Mouse (Mus musculus): Measurements from ENCODE around the gene Helq. TPM values are rescaled to one million over a fixed set of nuclear protein-coding genes. Genes with fewer than 3 reads are reported as not detected.

The Helq gene
- polyA plus RNA-seq, 1 experiment: 4.2 TPM

DNA sequence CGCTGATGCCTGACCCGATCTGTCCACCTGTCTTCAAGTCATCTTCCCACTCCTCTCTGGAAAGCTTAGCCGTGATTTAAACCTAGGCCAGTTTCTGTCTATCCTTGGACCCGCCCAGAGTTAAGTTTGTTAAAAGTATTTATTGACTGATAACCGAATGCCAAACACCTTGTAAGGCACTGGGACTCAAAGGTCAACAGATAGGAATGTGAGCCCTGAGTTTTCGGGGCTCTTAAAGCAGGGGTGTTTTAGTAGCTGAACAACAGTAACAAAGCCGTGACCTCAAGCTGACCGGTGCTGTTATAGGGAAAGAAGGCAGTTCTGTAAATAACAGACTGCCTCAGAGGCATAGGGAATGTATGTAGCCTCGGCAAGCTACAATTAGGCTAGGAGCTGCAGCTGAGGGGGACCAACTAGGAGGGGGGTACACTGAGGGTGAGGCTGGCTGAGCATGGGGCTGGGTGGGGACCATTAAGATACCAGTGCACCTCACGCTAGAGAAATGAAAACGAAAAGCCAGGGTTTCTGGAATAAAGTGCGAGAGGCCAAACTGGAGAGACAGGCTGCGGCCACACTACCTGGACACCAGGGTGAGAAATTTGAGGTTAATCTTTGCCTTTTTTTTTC lies 22.5 kb downstream of the Helq start:
- peaks cover 8% of the 10 kb centered on the region for H3K36me3 ChIP-seq (ENCODE audit: control insufficient read depth, insufficient read depth)
- no peak overlapping the region for H3K4me2 ChIP-seq (ENCODE audit: low read depth)
- TF ChIP-seq E2F4 (IDR thresholded peaks at IDR 0.05; ENCODE audit: insufficient read depth): no peak
- TF ChIP-seq REST (IDR thresholded peaks at IDR 0.05; ENCODE audit: insufficient read depth, insufficient read length): no peak
- TF ChIP-seq POLR2A (IDR thresholded peaks at IDR 0.05; ENCODE audit: insufficient read length, low read depth): no peak
- no peak for TF ChIP-seq USF1 (IDR thresholded peaks at IDR 0.05; ENCODE audit: low read depth)
- TF ChIP-seq MAX (IDR thresholded peaks at IDR 0.05; ENCODE audit: low read depth): no peak
- no peak for TF ChIP-seq TCF12 (IDR thresholded peaks at IDR 0.05; ENCODE audit: insufficient read depth, poor library complexity, severe bottlenecking)
- no peak for TF ChIP-seq CEBPB (IDR thresholded peaks at IDR 0.05; ENCODE audit: insufficient read depth, poor library complexity, severe bottlenecking)
- no peak overlapping the region for H3K4me3 ChIP-seq
- H3K27me3 ChIP-seq (ENCODE audit: control insufficient read depth, insufficient read depth, insufficient read length): no peaks in the 10 kb centered on the region
- H3K79me2 ChIP-seq (ENCODE audit: control insufficient read depth, insufficient read depth): no peaks in the 10 kb centered on the region
- no peak overlapping the region for H3ac ChIP-seq (ENCODE audit: control insufficient read depth, insufficient read length)

DNA sequence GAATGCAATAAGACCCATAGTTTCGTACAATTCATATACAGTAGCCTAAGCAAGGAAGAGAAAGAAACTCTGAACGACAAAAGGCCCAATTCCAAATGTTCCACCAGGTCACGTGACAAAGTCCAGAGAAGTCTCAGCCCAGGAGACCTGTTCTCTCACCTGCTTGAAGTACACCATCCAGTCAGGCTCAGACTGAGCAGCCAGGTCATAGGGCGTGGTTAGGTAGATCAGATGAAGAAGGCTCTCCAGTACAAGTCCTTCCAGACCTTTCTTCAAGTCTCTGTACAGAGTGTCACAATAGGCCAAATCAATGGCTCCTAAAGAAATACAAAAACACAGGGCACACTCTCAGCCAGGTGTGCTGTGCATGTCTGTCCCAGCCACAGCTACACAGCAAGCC lies 26.8 kb downstream of the Helq start:
- TF ChIP-seq REST (IDR thresholded peaks at IDR 0.05; ENCODE audit: insufficient read depth, insufficient read length) (no peak), TCF12 (IDR thresholded peaks at IDR 0.05; ENCODE audit: insufficient read depth, poor library complexity, severe bottlenecking) (no peak), MYOG (IDR thresholded peaks at IDR 0.05; ENCODE audit: control insufficient read depth in 1 of 3, insufficient read depth in 1 of 3, insufficient read length in 2 of 3, low read depth in 2 of 3) (no peak), POLR2A (IDR thresholded peaks at IDR 0.05; ENCODE audit: insufficient read length, low read depth) (no peak), SRF (IDR thresholded peaks at IDR 0.05; ENCODE audit: control insufficient read depth, insufficient read length, low read depth) (no peak), MYOD1 (IDR thresholded peaks at IDR 0.05; ENCODE audit: control insufficient read depth in 1 of 3, insufficient read length in 2 of 3, low read depth in 2 of 3) (no peak), USF1 (IDR thresholded peaks at IDR 0.05; ENCODE audit: low read depth) (no peak)
- H3K79me2 ChIP-seq (ENCODE audit: control insufficient read depth, insufficient read depth): no peaks in the 10 kb centered on the region
- H3K27me3 ChIP-seq (ENCODE audit: control insufficient read depth, insufficient read depth, insufficient read length): no peaks in the 10 kb centered on the region
- H3K4me2 ChIP-seq (ENCODE audit: low read depth): no peak overlapping the region
- H3ac ChIP-seq (ENCODE audit: control insufficient read depth, insufficient read length): no peak overlapping the region
- no peak overlapping the region for H3K4me3 ChIP-seq
- peaks cover 16% of the 10 kb centered on the region for H3K36me3 ChIP-seq (ENCODE audit: control insufficient read depth, insufficient read depth)

DNA sequence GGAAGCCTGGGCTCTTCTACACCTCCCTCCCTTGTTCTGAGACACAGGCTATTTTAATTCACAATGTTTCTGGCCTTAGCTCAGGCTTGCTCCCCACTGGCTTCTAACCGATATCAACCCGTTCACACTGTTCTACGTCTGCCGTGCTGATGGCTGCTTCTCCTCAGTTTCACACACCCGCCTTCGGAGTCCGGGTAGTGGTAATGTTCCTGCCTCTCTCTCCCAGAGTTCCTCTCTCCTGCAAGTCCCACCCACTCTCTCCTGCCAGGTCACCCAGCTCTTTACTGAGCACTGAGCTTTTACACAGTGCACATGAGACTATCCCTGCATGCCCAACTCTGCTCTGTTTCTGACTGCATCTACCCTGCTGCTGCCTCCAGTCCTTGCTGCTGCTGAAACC lies 32.4 kb downstream of the Helq start:
- H3K36me3 ChIP-seq (ENCODE audit: control insufficient read depth, insufficient read depth): peaks cover 13% of the 10 kb centered on the region
- H3K4me2 ChIP-seq (ENCODE audit: low read depth): no peak overlapping the region
- no peak overlapping the region for H3K4me3 ChIP-seq
- H3K79me2 ChIP-seq (ENCODE audit: control insufficient read depth, insufficient read depth): no peaks in the 10 kb centered on the region
- H3ac ChIP-seq (ENCODE audit: control insufficient read depth, insufficient read length): no peak overlapping the region
- H3K27me3 ChIP-seq (ENCODE audit: control insufficient read depth, insufficient read depth, insufficient read length): no peaks in the 10 kb centered on the region
- no peak for TF ChIP-seq USF1 (IDR thresholded peaks at IDR 0.05; ENCODE audit: low read depth)
- TF ChIP-seq POLR2A (IDR thresholded peaks at IDR 0.05; ENCODE audit: insufficient read length, low read depth): no peak
- no peak for TF ChIP-seq MYOD1 (IDR thresholded peaks at IDR 0.05; ENCODE audit: control insufficient read depth in 1 of 3, insufficient read length in 2 of 3, low read depth in 2 of 3)
- TF ChIP-seq TCF12 (IDR thresholded peaks at IDR 0.05; ENCODE audit: insufficient read depth, poor library complexity, severe bottlenecking): no peak
- TF ChIP-seq TCF3 (IDR thresholded peaks at IDR 0.05; ENCODE audit: insufficient read length, low read depth): no peak
- TF ChIP-seq SRF (IDR thresholded peaks at IDR 0.05; ENCODE audit: control insufficient read depth, insufficient read length, low read depth): no peak
- TF ChIP-seq E2F4 (IDR thresholded peaks at IDR 0.05; ENCODE audit: insufficient read depth): no peak
- TF ChIP-seq CEBPB (IDR thresholded peaks at IDR 0.05; ENCODE audit: insufficient read depth, poor library complexity, severe bottlenecking): no peak
- TF ChIP-seq MYOG (IDR thresholded peaks at IDR 0.05; ENCODE audit: control insufficient read depth in 1 of 3, insufficient read depth in 1 of 3, insufficient read length in 2 of 3, low read depth in 2 of 3): no peak
- no peak for TF ChIP-seq REST (IDR thresholded peaks at IDR 0.05; ENCODE audit: insufficient read depth, insufficient read length)
- TF ChIP-seq MAX (IDR thresholded peaks at IDR 0.05; ENCODE audit: low read depth): no peak
- TF ChIP-seq POLR2AphosphoS2 (IDR thresholded peaks at IDR 0.05; ENCODE audit: insufficient read length, low read depth): no peak

DNA sequence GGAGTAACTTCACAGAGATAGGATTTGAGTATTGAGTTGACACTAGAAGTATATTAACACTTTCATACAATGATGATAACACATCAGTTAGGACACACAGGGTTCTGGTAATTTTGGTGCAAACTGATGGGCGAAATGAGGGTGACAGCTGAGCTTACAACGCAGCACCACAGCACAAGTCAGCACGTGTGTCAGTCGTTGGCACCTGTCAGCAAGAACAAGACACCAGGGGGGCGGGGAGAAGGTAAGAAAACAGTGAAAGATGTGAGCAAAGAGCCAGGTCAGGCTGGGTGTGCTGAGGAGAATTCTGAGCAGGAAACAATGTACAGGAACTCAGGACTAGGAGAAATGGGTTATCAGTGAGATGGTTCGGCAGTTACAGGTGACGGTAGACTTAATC lies 36.7 kb downstream of the Helq start:
- H3K4me2 ChIP-seq (ENCODE audit: low read depth): no peak overlapping the region
- H3K4me3 ChIP-seq: no peak overlapping the region
- H3K27me3 ChIP-seq (ENCODE audit: control insufficient read depth, insufficient read depth, insufficient read length): no peaks in the 10 kb centered on the region
- no peaks in the 10 kb centered on the region for H3K36me3 ChIP-seq (ENCODE audit: control insufficient read depth, insufficient read depth)
- TF ChIP-seq REST (IDR thresholded peaks at IDR 0.05; ENCODE audit: insufficient read depth, insufficient read length) (no peak), POLR2A (IDR thresholded peaks at IDR 0.05; ENCODE audit: insufficient read length, low read depth) (no peak), MYOG (IDR thresholded peaks at IDR 0.05; ENCODE audit: control insufficient read depth in 1 of 3, insufficient read depth in 1 of 3, insufficient read length in 2 of 3, low read depth in 2 of 3) (no peak), USF1 (IDR thresholded peaks at IDR 0.05; ENCODE audit: low read depth) (no peak), POLR2AphosphoS2 (IDR thresholded peaks at IDR 0.05; ENCODE audit: insufficient read length, low read depth) (no peak), CEBPB (IDR thresholded peaks at IDR 0.05; ENCODE audit: insufficient read depth, poor library complexity, severe bottlenecking) (no peak), TCF12 (IDR thresholded peaks at IDR 0.05; ENCODE audit: insufficient read depth, poor library complexity, severe bottlenecking) (no peak), MYOD1 (IDR thresholded peaks at IDR 0.05; ENCODE audit: control insufficient read depth in 1 of 3, insufficient read length in 2 of 3, low read depth in 2 of 3) (no peak), MAX (IDR thresholded peaks at IDR 0.05; ENCODE audit: low read depth) (no peak), TCF3 (IDR thresholded peaks at IDR 0.05; ENCODE audit: insufficient read length, low read depth) (no peak), SRF (IDR thresholded peaks at IDR 0.05; ENCODE audit: control insufficient read depth, insufficient read length, low read depth) (no peak), E2F4 (IDR thresholded peaks at IDR 0.05; ENCODE audit: insufficient read depth) (no peak)
- no peak overlapping the region for H3ac ChIP-seq (ENCODE audit: control insufficient read depth, insufficient read length)
- no peaks in the 10 kb centered on the region for H3K79me2 ChIP-seq (ENCODE audit: control insufficient read depth, insufficient read depth)

All from myocyte (in vitro differentiated cells).